Mouse (Mus musculus): ENCODE measurements at regions not wholly inside any gene's neighbourhood (a gene's known extent, or its start where the extent isn't known, plus 50 kb on each side); places are given as distances from the start of the nearest gene placed in this dataset.

DNA sequence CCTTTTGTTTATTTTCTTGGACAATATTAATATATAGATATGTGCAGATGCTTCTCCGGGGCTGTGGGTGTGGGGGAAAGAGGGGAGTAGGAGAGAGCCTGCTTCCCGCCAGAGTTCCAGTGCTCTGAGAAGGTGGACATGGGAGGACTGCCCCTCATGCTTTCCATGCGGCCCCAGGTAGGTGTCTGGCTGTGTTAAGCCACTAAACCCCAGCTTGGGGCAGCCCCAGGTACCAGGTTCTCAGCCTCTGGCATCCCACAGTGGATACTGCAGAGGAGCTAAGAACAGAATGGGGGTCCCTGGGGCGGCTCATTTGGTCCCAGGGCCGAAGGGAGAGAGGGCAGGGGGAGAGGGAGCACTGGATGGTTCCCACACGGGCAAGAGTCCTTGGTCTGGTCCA lies 361.9 kb upstream of the Hs6st1 start:
- no peak for TF ChIP-seq POLR2A (IDR thresholded peaks at IDR 0.05; ENCODE audit: low read depth, low read length)
- TF ChIP-seq CTCF (IDR thresholded peaks at IDR 0.05; ENCODE audit: extremely low read depth, insufficient read depth, insufficient read length, insufficient replicate concordance): no peak
- WGBS: 80% methylated on average over 6 of the region's 6 CpGs

DNA sequence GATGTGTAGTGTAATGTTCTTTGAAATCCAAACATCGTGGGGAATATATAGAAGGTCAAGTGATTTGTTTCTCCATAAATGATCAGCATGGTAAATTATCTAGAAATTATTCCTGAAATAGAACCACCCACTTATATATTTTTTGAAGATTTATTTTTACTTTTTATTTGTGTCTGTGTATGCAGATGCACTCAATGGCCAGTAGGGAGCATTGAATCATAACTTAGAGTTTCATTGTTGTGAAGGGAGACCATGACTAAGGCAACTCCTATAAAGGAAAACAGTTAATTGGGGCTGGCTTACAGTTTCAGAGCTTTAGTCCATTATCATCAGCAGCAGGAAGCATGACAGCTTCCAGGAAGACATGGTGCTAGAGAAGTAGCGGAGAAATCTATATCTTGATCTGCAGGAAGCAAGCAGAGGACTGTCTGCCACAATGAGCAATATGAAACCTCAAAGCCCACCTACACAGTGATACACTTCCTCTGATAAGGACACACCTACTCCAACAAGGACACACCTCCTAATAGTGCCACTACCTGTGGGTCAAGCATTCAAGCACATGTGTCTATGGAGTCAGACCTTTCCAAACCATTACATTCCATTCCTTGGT lies 359.9 kb upstream of the Hs6st1 start:
- H3K27ac ChIP-seq (ENCODE audit: insufficient read depth, low read length): no peak overlapping the region
- H3K27me3 ChIP-seq (ENCODE audit: control insufficient read depth, insufficient read depth, low read length): no peaks in the 10 kb centered on the region
- TF ChIP-seq CTCF (IDR thresholded peaks at IDR 0.05; ENCODE audit: extremely low read depth, insufficient read depth, insufficient read length, insufficient replicate concordance) (no peak), POLR2A (IDR thresholded peaks at IDR 0.05; ENCODE audit: low read depth, low read length) (no peak)
- H3K36me3 ChIP-seq (ENCODE audit: control insufficient read depth, insufficient read depth, low read length): no peaks in the 10 kb centered on the region
- WGBS: 84% methylated on average over 2 of the region's 2 CpGs
- no peak for DNase-seq (ENCODE audit: low read depth in 1 of 2, low spot score in 2 of 2)
- no peaks in the 10 kb centered on the region for H3K4me1 ChIP-seq (ENCODE audit: control insufficient read depth, insufficient read depth, insufficient read length)
- H3K4me3 ChIP-seq (ENCODE audit: extremely low read depth, insufficient read depth, insufficient read length): no peak overlapping the region

More for the DNA sequence above, 361.9 kb upstream of the Hs6st1 start:
- no peak for DNase-seq (ENCODE audit: low read depth in 1 of 2, low spot score in 2 of 2)
- no peak overlapping the region for H3K27ac ChIP-seq (ENCODE audit: insufficient read depth, low read length)
- no peaks in the 10 kb centered on the region for H3K36me3 ChIP-seq (ENCODE audit: control insufficient read depth, insufficient read depth, low read length)
- H3K4me3 ChIP-seq (ENCODE audit: extremely low read depth, insufficient read depth, insufficient read length): no peak overlapping the region
- no peaks in the 10 kb centered on the region for H3K4me1 ChIP-seq (ENCODE audit: control insufficient read depth, insufficient read depth, insufficient read length)
- H3K27me3 ChIP-seq (ENCODE audit: control insufficient read depth, insufficient read depth, low read length): no peaks in the 10 kb centered on the region

DNA sequence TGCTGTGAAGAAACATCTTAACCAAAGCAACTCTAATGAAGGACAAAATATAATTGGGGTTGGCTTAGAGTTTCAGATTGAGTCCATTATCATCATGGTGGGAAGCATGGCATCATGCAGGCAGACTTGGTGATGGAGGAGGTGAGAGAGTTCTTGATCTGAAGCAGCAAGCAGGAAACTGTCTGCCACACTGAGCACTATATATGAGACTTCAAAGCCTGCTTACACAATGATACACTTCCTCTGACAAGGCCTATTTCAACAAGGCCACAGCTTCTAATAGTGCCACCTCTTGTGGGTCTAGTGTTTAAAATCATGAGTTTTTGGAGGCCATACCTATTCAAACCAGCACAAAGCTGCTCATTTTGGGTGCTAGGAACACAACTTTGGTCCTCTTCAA lies 359.0 kb upstream of the Hs6st1 start:
- TF ChIP-seq CTCF (IDR thresholded peaks at IDR 0.05; ENCODE audit: extremely low read depth, insufficient read depth, insufficient read length, insufficient replicate concordance): no peak
- TF ChIP-seq POLR2A (IDR thresholded peaks at IDR 0.05; ENCODE audit: low read depth, low read length): no peak
- Histone ChIP-seq H3K27ac (ENCODE audit: insufficient read depth, low read length) (no peak overlapping the region), H3K4me3 (ENCODE audit: extremely low read depth, insufficient read depth, insufficient read length) (no peak overlapping the region), H3K36me3 (ENCODE audit: control insufficient read depth, insufficient read depth, low read length) (no peaks in the 10 kb centered on the region), H3K27me3 (ENCODE audit: control insufficient read depth, insufficient read depth, low read length) (no peaks in the 10 kb centered on the region), H3K4me1 (ENCODE audit: control insufficient read depth, insufficient read depth, insufficient read length) (no peaks in the 10 kb centered on the region)
- no peak for DNase-seq (ENCODE audit: low read depth in 1 of 2, low spot score in 2 of 2)

DNA sequence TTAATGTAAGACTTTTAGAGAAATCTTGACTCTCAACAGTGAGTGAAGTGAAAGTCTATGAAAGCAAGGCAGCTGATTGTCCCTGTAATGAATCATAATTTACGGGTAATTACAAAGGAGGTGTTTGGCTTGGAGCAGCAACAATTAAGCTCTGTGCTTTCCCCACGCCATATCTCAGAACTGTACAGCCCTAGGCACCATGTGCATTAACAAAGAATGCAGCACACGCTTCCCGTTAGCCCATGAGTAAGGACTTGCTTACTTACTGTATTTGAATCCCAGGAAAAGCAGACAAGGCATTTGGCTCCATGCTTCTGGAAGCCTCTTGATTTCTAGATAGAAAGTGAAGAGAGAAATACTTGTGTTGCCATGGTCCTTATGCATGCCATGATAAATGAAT lies 354.2 kb upstream of the Hs6st1 start:
- no peak overlapping the region for H3K4me3 ChIP-seq (ENCODE audit: extremely low read depth, insufficient read depth, insufficient read length)
- TF ChIP-seq POLR2A (IDR thresholded peaks at IDR 0.05; ENCODE audit: low read depth, low read length) (no peak), CTCF (IDR thresholded peaks at IDR 0.05; ENCODE audit: extremely low read depth, insufficient read depth, insufficient read length, insufficient replicate concordance) (no peak)
- 94% methylated on average over 4 of the region's 4 CpGs for WGBS
- DNase-seq (ENCODE audit: low read depth in 1 of 2, low spot score in 2 of 2): no peak
- no peaks in the 10 kb centered on the region for H3K36me3 ChIP-seq (ENCODE audit: control insufficient read depth, insufficient read depth, low read length)
- H3K27me3 ChIP-seq (ENCODE audit: control insufficient read depth, insufficient read depth, low read length): no peaks in the 10 kb centered on the region
- no peaks in the 10 kb centered on the region for H3K4me1 ChIP-seq (ENCODE audit: control insufficient read depth, insufficient read depth, insufficient read length)
- H3K27ac ChIP-seq (ENCODE audit: insufficient read depth, low read length): no peak overlapping the region

DNA sequence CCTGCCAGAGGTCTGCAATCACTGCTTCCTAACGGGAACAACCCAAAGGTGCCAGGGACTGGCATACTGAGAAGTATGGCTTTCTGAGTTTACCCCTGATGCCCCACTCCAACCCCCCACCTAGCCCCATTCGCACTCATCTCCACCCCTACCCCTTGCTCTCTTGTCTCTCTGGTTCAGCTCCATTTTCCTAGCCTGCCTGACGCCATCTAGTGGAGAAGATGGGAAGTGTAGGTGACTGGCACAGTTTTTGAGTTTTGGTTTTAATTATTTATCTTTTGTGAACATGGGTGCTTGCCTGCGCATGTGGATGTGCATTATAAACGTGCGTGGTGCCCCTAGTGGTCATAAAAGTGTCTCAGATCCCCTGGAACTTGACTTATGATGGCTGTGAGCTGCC lies 352.3 kb upstream of the Hs6st1 start:
- no peak overlapping the region for H3K4me3 ChIP-seq (ENCODE audit: extremely low read depth, insufficient read depth, insufficient read length)
- H3K4me1 ChIP-seq (ENCODE audit: control insufficient read depth, insufficient read depth, insufficient read length): no peaks in the 10 kb centered on the region
- DNase-seq (ENCODE audit: low read depth in 1 of 2, low spot score in 2 of 2): no peak
- 61% methylated on average over 6 of the region's 6 CpGs for WGBS
- TF ChIP-seq CTCF (IDR thresholded peaks at IDR 0.05; ENCODE audit: extremely low read depth, insufficient read depth, insufficient read length, insufficient replicate concordance) (no peak), POLR2A (IDR thresholded peaks at IDR 0.05; ENCODE audit: low read depth, low read length) (no peak)
- no peaks in the 10 kb centered on the region for H3K27me3 ChIP-seq (ENCODE audit: control insufficient read depth, insufficient read depth, low read length)
- no peak overlapping the region for H3K27ac ChIP-seq (ENCODE audit: insufficient read depth, low read length)
- no peaks in the 10 kb centered on the region for H3K36me3 ChIP-seq (ENCODE audit: control insufficient read depth, insufficient read depth, low read length)

DNA sequence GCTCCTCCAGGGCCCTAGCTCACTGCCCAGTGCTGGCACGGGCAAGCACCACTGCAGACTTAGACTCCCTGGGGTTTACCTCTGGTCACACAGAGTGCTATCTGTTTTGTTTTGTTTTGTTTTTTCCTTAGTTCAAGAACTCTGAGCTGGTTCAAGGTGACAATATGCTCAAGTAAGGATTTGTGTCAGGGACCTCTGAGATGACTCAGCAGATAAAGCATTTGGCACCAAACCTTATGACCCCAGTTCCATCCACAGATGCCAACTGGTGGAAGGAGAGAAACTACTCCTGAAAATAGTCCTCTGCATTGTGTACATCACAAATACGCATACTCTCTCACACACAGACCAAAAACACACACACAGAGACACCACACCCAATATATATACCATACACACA lies 351.0 kb upstream of the Hs6st1 start:
- H3K4me3 ChIP-seq (ENCODE audit: extremely low read depth, insufficient read depth, insufficient read length): no peak overlapping the region
- H3K27me3 ChIP-seq (ENCODE audit: control insufficient read depth, insufficient read depth, low read length): no peaks in the 10 kb centered on the region
- WGBS: 92% methylated on average over 2 of the region's 2 CpGs
- no peaks in the 10 kb centered on the region for H3K36me3 ChIP-seq (ENCODE audit: control insufficient read depth, insufficient read depth, low read length)
- H3K27ac ChIP-seq (ENCODE audit: insufficient read depth, low read length): no peak overlapping the region
- TF ChIP-seq POLR2A (IDR thresholded peaks at IDR 0.05; ENCODE audit: low read depth, low read length) (no peak), CTCF (IDR thresholded peaks at IDR 0.05; ENCODE audit: extremely low read depth, insufficient read depth, insufficient read length, insufficient replicate concordance) (no peak)
- DNase-seq (ENCODE audit: low read depth in 1 of 2, low spot score in 2 of 2): no peak
- H3K4me1 ChIP-seq (ENCODE audit: control insufficient read depth, insufficient read depth, insufficient read length): no peaks in the 10 kb centered on the region

DNA sequence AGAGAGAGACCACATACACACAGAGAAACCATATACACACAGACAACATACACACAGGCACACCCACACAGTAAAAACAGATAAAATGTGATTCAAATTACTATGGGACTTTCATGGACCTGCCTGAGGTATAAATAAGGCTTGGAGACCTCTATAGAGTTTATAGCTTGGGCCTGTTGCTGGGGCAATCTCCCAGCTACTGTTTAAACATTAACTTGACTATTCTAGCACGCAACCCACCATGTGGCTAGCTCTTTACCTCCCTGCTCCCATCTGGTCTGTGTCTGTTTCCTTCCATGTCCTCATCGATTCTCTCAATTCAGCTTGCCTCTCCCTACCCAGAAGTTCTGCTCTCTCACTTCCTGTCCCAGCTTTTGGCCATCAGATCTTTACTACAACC lies 350.5 kb upstream of the Hs6st1 start:
- no peak overlapping the region for H3K27ac ChIP-seq (ENCODE audit: insufficient read depth, low read length)
- no peaks in the 10 kb centered on the region for H3K4me1 ChIP-seq (ENCODE audit: control insufficient read depth, insufficient read depth, insufficient read length)
- 71% methylated on average over 2 of the region's 2 CpGs for WGBS
- no peaks in the 10 kb centered on the region for H3K36me3 ChIP-seq (ENCODE audit: control insufficient read depth, insufficient read depth, low read length)
- no peak for DNase-seq (ENCODE audit: low read depth in 1 of 2, low spot score in 2 of 2)
- TF ChIP-seq CTCF (IDR thresholded peaks at IDR 0.05; ENCODE audit: extremely low read depth, insufficient read depth, insufficient read length, insufficient replicate concordance): no peak
- no peak for TF ChIP-seq POLR2A (IDR thresholded peaks at IDR 0.05; ENCODE audit: low read depth, low read length)
- H3K27me3 ChIP-seq (ENCODE audit: control insufficient read depth, insufficient read depth, low read length): no peaks in the 10 kb centered on the region
- H3K4me3 ChIP-seq (ENCODE audit: extremely low read depth, insufficient read depth, insufficient read length): no peak overlapping the region
